Mouse (Mus musculus) hindbrain, postnatal 0 days (tissue): Measurements from ENCODE around the gene Papln. TPM values are rescaled to one million over a fixed set of nuclear protein-coding genes. Genes with fewer than 3 reads are reported as not detected.

ENCODE experiments used
- ATAC-seq: fragments of 200-750 bp; cut with Nextera tagmentation; 2 replicates; pipeline ENCODE4 v1.8.0; 2017; ENCODE audit warnings: mild to moderate bottlenecking, moderate TSS enrichment, moderate library complexity
- DNase-seq: peaks from one replicate; pipeline ENCODE4 v3.0.0-alpha.2; 2015; ENCODE audit warnings: low spot score
- H3K27ac ChIP-seq: fragments of 300-500 bp; sonication (generic); 2 replicates; pipeline ENCODE4 v1.5.1; 2014; ENCODE audit warnings: mild to moderate bottlenecking
- H3K27me3 ChIP-seq: fragments of 300-500 bp; sonication (generic); 2 replicates; pipeline ENCODE4 v1.6.1; 2014; ENCODE audit warnings: low read length, mixed read lengths; ENCODE audit not compliant: insufficient read depth
- H3K36me3 ChIP-seq: fragments of 300-500 bp; sonication (generic); 2 replicates; pipeline ENCODE4 v1.6.1; 2014; ENCODE audit warnings: low read length, mixed read lengths; ENCODE audit not compliant: insufficient read depth
- H3K4me1 ChIP-seq: fragments of 300-500 bp; sonication (generic); 2 replicates; pipeline ENCODE4 v1.6.1; 2014; ENCODE audit warnings: antibody characterized with exemption, low read length, mixed read lengths; ENCODE audit not compliant: insufficient read depth
- H3K4me2 ChIP-seq: fragments of 300-500 bp; sonication (generic); 2 replicates; pipeline ENCODE4 v1.6.1; 2014; ENCODE audit warnings: low read depth, mild to moderate bottlenecking, low read length, moderate library complexity, mixed read lengths
- H3K4me3 ChIP-seq: fragments of 300-500 bp; sonication (generic); 2 replicates; pipeline ENCODE4 v1.5.1; 2014; ENCODE audit warnings: low read length
- H3K9ac ChIP-seq: fragments of 300-500 bp; sonication (generic); replicated peaks from 2 replicates; pipeline ENCODE4 v1.6.1; 2014; ENCODE audit warnings: mild to moderate bottlenecking, low read length, moderate library complexity, mixed read lengths
- H3K9me3 ChIP-seq: fragments of 300-500 bp; sonication (generic); 2 replicates; pipeline ENCODE4 v1.6.1; 2016; ENCODE audit warnings: low read length, mixed read lengths
- CTCF ChIP-seq: IDR thresholded peaks from 2 replicates; pipeline ENCODE4 v1.5.1; 2016; ENCODE audit warnings: antibody characterized with exemption, control low read depth, low read depth
- WGBS: fragments of 180-500 bp; shearing (Covaris S2); extraction: QIAGEN DNeasy Blood & Tissue Kit; methylation state at CpG from one replicate; pipeline ENCODE4 v1.1.7; 2014; 5-methylcytosine and 5-hydroxymethylcytosine counted together
- polyA plus RNA-seq: library from polyadenylated mRNA; unstranded; fragments of >200 nt; fragmentation: Nextera tagmentation; extraction: Ambion mirVana; gene quantifications from 2 replicates; pipeline ENCODE4 v1.2.1, GENCODE M21; 2015
- total RNA-seq: library from RNA; depleted of rRNA; stranded (reverse); fragments of >200 nt; gene quantifications from 2 replicates; pipeline ENCODE4 v1.2.3, GENCODE M21; 2014

The Papln gene
- total and polyA plus RNA-seq, 2 experiments from 2014 or later, result 0.44 to 3.0 TPM

DNA sequence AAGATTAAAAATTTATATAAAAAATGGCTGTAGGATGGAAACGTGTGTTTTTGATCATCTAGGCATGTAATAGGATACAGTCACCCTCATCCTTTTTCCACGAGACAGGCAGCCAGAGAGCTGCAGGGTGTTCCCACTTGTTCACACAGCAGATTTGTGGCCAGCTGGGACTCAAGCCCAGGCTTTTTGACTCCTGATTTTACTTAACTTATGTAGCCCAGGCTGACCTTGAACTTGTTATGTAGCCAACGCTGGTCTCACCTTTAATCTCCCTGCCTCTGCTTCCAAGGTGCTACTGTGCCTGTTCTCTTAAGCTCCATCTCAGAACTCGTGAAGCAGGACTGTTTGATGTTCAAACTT is 26.3 kb downstream of the Papln start:
- Histone ChIP-seq H3K4me1 (peaks cover 11% of the 10 kb centered on the region; the same call in 1 of the 2 replicates), H3K4me3 (no peak overlapping the region), H3K27me3 (no peaks in the 10 kb centered on the region), H3K9me3 (no peaks in the 10 kb centered on the region), H3K27ac (no peak overlapping the region), H3K9ac (no peak overlapping the region), H3K36me3 (peaks cover 2% of the 10 kb centered on the region; the same call in 1 of the 2 replicates), H3K4me2 (no peak overlapping the region)
- no peak for TF ChIP-seq CTCF
- 44% methylated on average over 4 of the region's 4 CpGs for WGBS
- DNase-seq (no peak), ATAC-seq (no peak)

DNA sequence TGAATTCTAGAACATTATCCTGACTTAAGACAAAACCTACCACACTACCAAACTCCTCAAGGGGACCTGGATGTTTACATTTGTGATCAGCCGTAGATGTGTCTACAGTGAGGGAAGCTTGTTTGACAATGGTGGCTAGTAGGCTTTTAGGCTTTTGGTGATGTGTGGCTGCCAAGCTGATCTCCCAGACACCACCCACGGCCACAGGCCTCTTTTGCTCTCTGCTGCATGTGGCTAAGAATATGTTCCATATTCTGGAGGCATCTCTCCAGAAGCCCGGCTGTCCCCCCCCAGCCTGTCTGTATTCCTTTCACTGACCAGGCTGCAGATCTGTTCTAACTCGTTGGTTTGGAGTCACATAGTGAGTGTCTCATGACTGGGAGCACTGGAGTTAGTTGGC is 27.3 kb downstream of the Papln start:
- no peak for ATAC-seq
- Histone ChIP-seq H3K9ac (no peak overlapping the region), H3K27ac (no peak overlapping the region), H3K4me3 (no peak overlapping the region), H3K36me3 (peaks cover 10% of the 10 kb centered on the region; the same call in 1 of the 2 replicates), H3K4me1 (peaks cover 11% of the 10 kb centered on the region; the same call in 1 of the 2 replicates), H3K27me3 (no peaks in the 10 kb centered on the region), H3K4me2 (no peak overlapping the region), H3K9me3 (no peaks in the 10 kb centered on the region)
- TF ChIP-seq CTCF, result no peak
- DNase-seq, result no peak
- WGBS, result 81% methylated on average over 4 of the region's 4 CpGs

DNA sequence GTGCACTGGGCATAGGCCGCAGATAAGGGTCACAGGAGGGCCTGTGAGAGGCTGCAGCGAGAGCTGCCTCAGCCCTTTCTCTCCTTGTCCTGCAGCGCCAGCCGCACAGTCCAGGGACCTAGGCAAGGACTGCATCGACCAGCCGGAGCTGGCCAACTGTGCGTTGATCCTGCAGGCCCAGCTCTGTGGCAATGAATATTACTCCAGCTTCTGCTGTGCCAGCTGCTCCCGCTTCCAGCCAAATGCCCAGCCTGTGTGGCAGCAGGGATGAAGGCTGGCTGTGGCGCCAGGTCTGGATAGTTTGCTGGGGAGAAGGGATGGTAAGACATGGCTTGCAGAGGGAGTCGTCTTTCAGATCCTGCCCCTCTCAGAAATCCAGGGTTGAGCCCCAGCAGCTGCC is 28.3 kb downstream of the Papln start:
- peak; percentile 74 for DNase-seq
- peak; percentile 85 for ATAC-seq
- Histone ChIP-seq H3K36me3 (peaks cover 15% of the 10 kb centered on the region; the same call in 1 of the 2 replicates), H3K27me3 (no peaks in the 10 kb centered on the region), H3K9ac (no peak overlapping the region), H3K27ac (peak overlapping the region; percentile 67; the same call in 1 of the 2 replicates), H3K4me3 (no peak overlapping the region), H3K4me2 (no peak overlapping the region), H3K9me3 (no peaks in the 10 kb centered on the region), H3K4me1 (peaks cover 11% of the 10 kb centered on the region; the same call in 1 of the 2 replicates)
- TF ChIP-seq CTCF, result peak; percentile 19; the same call in 1 of the 2 replicates
- 58% methylated on average over 10 of the region's 10 CpGs for WGBS

DNA sequence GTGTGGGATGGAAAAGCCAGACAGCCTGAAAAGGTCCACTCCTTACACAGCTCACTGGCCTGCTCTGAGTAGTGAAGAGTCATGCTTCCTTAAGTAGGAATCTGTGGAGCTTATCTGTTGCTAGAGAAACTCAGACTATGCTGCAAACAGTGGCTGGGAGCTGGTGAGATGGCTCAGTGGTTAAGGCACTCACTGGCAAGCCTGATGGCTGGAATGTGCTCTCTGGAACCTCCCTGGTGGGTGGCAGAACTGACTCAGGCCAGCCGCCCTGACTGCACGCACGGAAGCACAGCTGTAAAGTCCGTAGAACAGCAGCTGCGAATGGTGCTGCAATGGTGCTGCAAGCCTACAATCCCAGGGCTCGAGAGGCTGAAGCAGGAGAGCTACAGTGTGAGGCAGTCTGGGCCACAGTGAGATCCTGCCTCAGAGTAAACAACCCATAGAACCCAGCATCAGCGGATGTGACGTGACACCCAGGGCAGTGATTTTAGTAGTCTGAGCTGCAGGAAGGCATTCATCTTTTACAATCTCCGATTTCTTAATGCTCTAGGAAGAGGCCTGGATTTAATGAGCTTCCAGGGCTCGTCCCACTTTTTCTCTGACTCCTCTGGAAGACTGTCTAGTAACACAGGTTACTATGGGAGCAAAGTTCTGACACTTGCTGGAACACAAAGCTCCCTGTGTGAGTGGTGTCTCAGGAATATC is 29.4 kb downstream of the Papln start:
- Histone ChIP-seq H3K4me2 (no peak overlapping the region), H3K27ac (0 out of 2 replicates have a peak overlapping the region, but pooled peaks have one; percentile 67), H3K9me3 (no peaks in the 10 kb centered on the region), H3K9ac (no peak overlapping the region), H3K4me3 (no peak overlapping the region), H3K36me3 (peaks cover 15% of the 10 kb centered on the region; the same call in 1 of the 2 replicates), H3K4me1 (peaks cover 11% of the 10 kb centered on the region; the same call in 1 of the 2 replicates), H3K27me3 (no peaks in the 10 kb centered on the region)
- no peak for TF ChIP-seq CTCF
- WGBS, result 65% methylated on average over 10 of the region's 10 CpGs
- no peak for DNase-seq
- ATAC-seq, result 0 out of 2 replicates have a peak, but pooled peaks have one; percentile 11

DNA sequence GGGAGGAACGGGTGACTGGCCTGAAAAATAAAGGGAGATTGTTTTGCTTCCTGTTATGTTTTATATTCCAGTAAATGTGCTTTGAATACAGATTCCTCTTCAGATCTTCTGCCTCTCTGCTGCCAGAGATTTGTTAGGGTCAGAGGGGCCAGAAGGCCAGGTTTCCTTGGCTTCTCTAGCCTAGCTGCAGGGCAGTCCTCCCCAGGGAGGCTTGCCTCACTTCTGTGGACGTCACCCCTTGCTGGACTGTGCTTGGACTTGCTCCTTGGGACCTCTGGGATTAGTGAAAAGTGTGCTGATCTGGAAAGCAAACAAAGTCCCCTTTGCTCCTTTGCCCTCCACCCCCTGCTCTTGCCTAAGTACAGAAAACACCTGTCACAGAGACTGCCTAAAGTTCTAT is 31.6 kb downstream of the Papln start:
- no peak overlapping the region for H3K4me3 ChIP-seq
- H3K9me3 ChIP-seq, result no peaks in the 10 kb centered on the region
- H3K4me1 ChIP-seq, result 0 out of 2 replicates have a peak, but pooled peaks cover 6% of the 10 kb centered on the region
- H3K9ac ChIP-seq, result no peak overlapping the region
- TF ChIP-seq CTCF, result no peak
- no peaks in the 10 kb centered on the region for H3K27me3 ChIP-seq
- ATAC-seq, result no peak
- no peak for DNase-seq
- no peak overlapping the region for H3K4me2 ChIP-seq
- 64% methylated on average over 2 of the region's 2 CpGs for WGBS
- H3K36me3 ChIP-seq, result peaks cover 25% of the 10 kb centered on the region; the same call in 1 of the 2 replicates
- no peak overlapping the region for H3K27ac ChIP-seq

DNA sequence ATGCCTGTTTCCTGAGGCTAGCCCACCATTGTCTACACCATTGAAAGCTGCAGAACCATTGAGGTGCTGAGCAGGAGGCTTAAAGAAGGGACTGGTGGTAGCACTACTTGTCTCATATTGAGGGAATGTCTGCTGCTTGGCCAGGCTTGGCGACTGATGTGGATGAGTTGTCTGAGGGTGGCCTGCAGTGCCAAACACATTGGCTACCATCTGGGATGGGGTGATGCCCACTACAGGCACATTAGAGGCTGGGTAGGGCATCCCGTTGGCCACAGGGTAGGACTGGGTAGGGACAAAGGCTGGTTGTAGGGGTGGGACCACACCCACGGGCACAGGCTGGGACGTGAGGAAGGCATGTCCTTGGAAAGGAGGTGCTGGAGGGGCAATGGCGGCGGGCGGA is 32.2 kb downstream of the Papln start:
- no peaks in the 10 kb centered on the region for H3K9me3 ChIP-seq
- no peak for TF ChIP-seq CTCF
- H3K4me1 ChIP-seq, result 0 out of 2 replicates have a peak, but pooled peaks cover 6% of the 10 kb centered on the region
- H3K9ac ChIP-seq, result no peak overlapping the region
- no peak for ATAC-seq
- no peak overlapping the region for H3K27ac ChIP-seq
- H3K4me3 ChIP-seq, result no peak overlapping the region
- H3K36me3 ChIP-seq, result peaks cover 25% of the 10 kb centered on the region; the same call in 1 of the 2 replicates
- 85% methylated on average over 7 of the region's 7 CpGs for WGBS
- DNase-seq, result no peak
- H3K27me3 ChIP-seq, result no peaks in the 10 kb centered on the region
- H3K4me2 ChIP-seq, result no peak overlapping the region

DNA sequence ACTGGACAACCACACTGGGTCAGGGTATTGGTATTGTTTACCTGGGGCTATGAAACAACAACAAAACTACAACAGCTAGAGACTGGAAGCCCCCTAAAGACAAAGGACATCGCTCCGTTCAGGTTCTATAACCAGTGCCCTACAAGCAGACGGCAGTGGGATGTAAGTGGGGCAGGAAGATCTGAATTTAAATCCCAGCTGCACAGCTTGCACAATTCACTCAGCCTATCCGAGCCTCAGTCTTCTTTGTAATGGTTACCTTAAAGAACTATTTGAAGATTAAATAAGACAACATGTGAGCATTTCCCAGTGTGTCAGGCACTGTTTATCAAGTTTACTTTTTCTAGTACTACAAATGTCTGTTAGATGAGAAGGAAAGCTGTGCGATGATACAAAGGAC is 34.9 kb downstream of the Papln start:
- 85% methylated on average over 5 of the region's 5 CpGs for WGBS
- no peak overlapping the region for H3K27ac ChIP-seq
- peaks cover 25% of the 10 kb centered on the region; the same call in 1 of the 2 replicates for H3K36me3 ChIP-seq
- H3K9ac ChIP-seq, result no peak overlapping the region
- no peak overlapping the region for H3K4me3 ChIP-seq
- no peak for ATAC-seq
- no peaks in the 10 kb centered on the region for H3K27me3 ChIP-seq
- DNase-seq, result no peak
- no peak overlapping the region for H3K4me2 ChIP-seq
- TF ChIP-seq CTCF, result no peak
- no peaks in the 10 kb centered on the region for H3K9me3 ChIP-seq
- H3K4me1 ChIP-seq, result 0 out of 2 replicates have a peak, but pooled peaks cover under 1% of the 10 kb centered on the region
